In genomic region chr9:60329911-60330310, GRCm38 (mm10) we compare ENCODE assay signal across 12 mouse cellular contexts.
"Had no signal": no experiment of that assay in that cellular context is flagged by ENCODE, and none has a peak within 500 bp of the region (broad histone marks: within the 10 kb centered on the region; RNA-seq: fewer than 3 reads in every experiment).

No protein-coding gene starts in this region.

- H3K4me1 ChIP-seq: midbrain, embryonic 12.5 days; neural tube, embryonic 13.5 days had no signal

- H3K27me3 ChIP-seq: limb, embryonic 13.5 days; midbrain, embryonic 12.5 days; neural tube, embryonic 13.5 days had no signal

- H3K4me2 ChIP-seq: limb, embryonic 13.5 days; midbrain, embryonic 12.5 days; neural tube, embryonic 13.5 days had no signal

- ATAC-seq: midbrain, embryonic 16.5 days had no signal

- H3K4me3 ChIP-seq: limb, embryonic 13.5 days; midbrain, embryonic 12.5 days; neural tube, embryonic 13.5 days had no signal

- H3K9me3 ChIP-seq: limb, embryonic 13.5 days; midbrain, embryonic 12.5 days; neural tube, embryonic 13.5 days had no signal

- DNase-seq: kidney, adult 18-20 months; kidney, postnatal 14 days; lung, adult 2 months; lung, postnatal 14 days; retina, postnatal 1 day; right cerebral cortex, postnatal 14 days; thymus, postnatal 36 days had no signal

- H3K27ac ChIP-seq: limb, embryonic 13.5 days; liver, embryonic 14.5 days; midbrain, embryonic 12.5 days; neural tube, embryonic 13.5 days had no signal

- H3K36me3 ChIP-seq: limb, embryonic 13.5 days; midbrain, embryonic 12.5 days; neural tube, embryonic 13.5 days had no signal

- H3K9ac ChIP-seq: limb, embryonic 13.5 days; liver, embryonic 14.5 days; midbrain, embryonic 12.5 days; neural tube, embryonic 13.5 days had no signal
